Mouse (Mus musculus): ENCODE measurements at regions not wholly inside any gene's neighbourhood (a gene's known extent, or its start where the extent isn't known, plus 50 kb on each side); places are given as distances from the start of the nearest gene placed in this dataset.

- DNase-seq, result no peak
These were observed 160.4 kb upstream of the AI593442 start for GRCm38 (mm10) chr9:52839996-52840395.

- no peak for DNase-seq
These were observed 156.6 kb upstream of the AI593442 start for GRCm38 (mm10) chr9:52836151-52836630.

- no peak for DNase-seq
These were observed 156.0 kb upstream of the AI593442 start for GRCm38 (mm10) chr9:52835481-52836150.

- no peak for DNase-seq
These were observed 147.2 kb upstream of the AI593442 start for GRCm38 (mm10) chr9:52826781-52827180.

GRCm38 (mm10) chr9:52816309-52816708 is 136.7 kb upstream of the AI593442 start:
- no peak for DNase-seq

GRCm38 (mm10) chr9:52802969-52803368 is 123.4 kb upstream of the AI593442 start:
- no peak for DNase-seq

- no peak for DNase-seq
These were observed 122.2 kb upstream of the AI593442 start for GRCm38 (mm10) chr9:52801801-52802200.

- no peak for DNase-seq
These were observed 120.9 kb upstream of the AI593442 start for GRCm38 (mm10) chr9:52800476-52800875.

GRCm38 (mm10) chr9:52792596-52792995 is 113.0 kb upstream of the AI593442 start:
- DNase-seq, result no peak

GRCm38 (mm10) chr9:52782520-52782919 is 102.9 kb upstream of the AI593442 start:
- DNase-seq, result no peak

GRCm38 (mm10) chr9:52776542-52776941 is 97.0 kb upstream of the AI593442 start:
- no peak for DNase-seq

- no peak for DNase-seq
These were observed 95.7 kb upstream of the AI593442 start for GRCm38 (mm10) chr9:52775232-52775631.

- no peak for DNase-seq
These were observed 88.5 kb upstream of the AI593442 start for GRCm38 (mm10) chr9:52768056-52768455.

- DNase-seq, result no peak
These were observed 86.2 kb upstream of the AI593442 start for GRCm38 (mm10) chr9:52765809-52766208.

GRCm38 (mm10) chr9:52762836-52763235 is 83.3 kb upstream of the AI593442 start:
- DNase-seq, result no peak

GRCm38 (mm10) chr9:52761257-52761656 is 81.7 kb upstream of the AI593442 start:
- DNase-seq, result no peak

GRCm38 (mm10) chr9:52748366-52748765 is 68.8 kb upstream of the AI593442 start:
- no peak for DNase-seq

GRCm38 (mm10) chr9:52738560-52739100 is 59.0 kb upstream of the AI593442 start:
- DNase-seq, result no peak

Measured in kidney, adult 11 months (tissue).